Mouse (Mus musculus) small intestine, adult 10 weeks (tissue): ENCODE results near the gene Sp110. TPM values are rescaled to one million over a fixed set of nuclear protein-coding genes. Genes with fewer than 3 reads are reported as not detected.

Source experiments
- polyA plus RNA-seq: library from polyadenylated mRNA; stranded (reverse); fragments of 350-450 nt; fragmentation: Illumina TruSeq; extraction: RNeasy Lipid Tissue Mini Kit (QIAGEN cat#74804); gene quantifications from one replicate; pipeline ENCODE4 v1.2.3, GENCODE M21; 2014; ENCODE audit warnings: low replicate concordance

Gene Sp110
- 4.8 TPM for polyA plus RNA-seq

DNA sequence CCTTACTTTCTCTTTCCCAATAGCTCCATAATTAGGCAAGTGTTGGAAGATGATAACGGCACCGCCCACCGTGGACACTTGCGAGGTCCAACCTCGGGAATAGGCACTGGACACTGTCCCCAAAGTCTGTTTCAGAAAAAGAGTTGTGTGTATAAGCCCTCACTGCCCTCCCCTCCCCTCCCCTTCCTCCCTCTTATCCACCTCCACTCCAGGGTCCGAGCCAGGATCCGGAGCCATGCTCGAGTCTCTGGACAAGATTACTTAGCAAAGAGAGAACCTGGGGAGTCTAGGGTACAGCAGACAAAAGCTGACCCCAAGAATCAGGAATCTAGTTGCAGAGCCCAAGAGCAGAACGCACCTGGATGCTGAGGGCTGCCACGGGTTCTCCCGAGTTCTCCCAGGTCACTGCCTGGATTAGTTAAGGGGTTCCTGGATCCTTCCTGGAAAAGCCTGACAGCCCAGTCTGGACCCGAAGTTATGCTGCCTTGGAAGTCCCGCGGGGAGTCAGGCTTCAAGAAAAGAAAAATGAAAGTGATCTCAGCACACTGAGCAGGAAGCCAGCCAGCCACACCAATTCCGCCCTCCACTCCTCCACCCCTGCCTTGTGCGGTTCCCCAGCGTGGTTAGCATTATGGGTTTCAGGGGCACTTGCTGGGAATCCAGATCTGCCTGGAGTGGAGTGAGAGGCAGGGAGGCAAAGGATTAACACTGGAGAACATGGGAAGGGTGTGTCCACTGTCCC, at the start of gene Sp110:
TSS of gene Sp110 (minus strand) at position 547 of the 742 bp plus-strand sequence.

GRCm38 (mm10) chr1:85600078-85600477, 1.5 kb upstream of the Sp110 start, which contains the start of gene Sp140:
Gene Sp140 (plus strand): TSS chr1:85600378.

DNA sequence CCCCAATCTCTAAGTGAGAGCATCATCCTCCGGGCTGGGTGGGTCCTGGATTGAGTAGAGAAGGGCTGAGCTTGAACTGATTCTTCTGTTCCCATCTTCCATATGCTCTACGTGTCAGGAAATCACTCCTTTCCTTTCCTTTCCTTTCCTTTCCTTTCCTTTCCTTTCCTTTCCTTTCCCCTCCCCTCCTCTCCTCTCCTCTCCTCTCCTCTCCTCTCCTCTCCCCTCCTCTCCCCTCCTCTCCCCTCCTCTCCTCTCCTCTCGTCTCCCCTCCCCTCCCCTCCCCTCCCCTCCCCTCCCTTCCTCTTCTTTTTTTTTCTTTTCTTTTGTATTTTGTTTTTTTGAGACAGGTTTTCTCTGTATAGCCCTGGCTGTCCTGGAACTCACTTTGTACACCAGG, 23.2 kb downstream of the Sp110 start, which contains the start of gene G530012D18Rik:
TSS of gene G530012D18Rik (plus strand) at position 301 of the 400 bp plus-strand sequence.

Other genes with a start within 250 kb of the Sp110 start
- gene G530012D18Rik, start 23.1 kb downstream of the Sp110 start, polyA plus RNA-seq = not detected
- gene Sp140, start 1.6 kb upstream of the Sp110 start, polyA plus RNA-seq = 7.4 TPM
- gene Sp100, start 51.2 kb upstream of the Sp110 start, polyA plus RNA-seq = 129 TPM
- 2.9 TPM for gene A630001G21Rik, start 179.8 kb upstream of the Sp110 start, polyA plus RNA-seq
- gene Cab39, start 194.6 kb upstream of the Sp110 start, polyA plus RNA-seq = 328 TPM